Mouse (Mus musculus) limb, embryonic 10.5 days (tissue): ENCODE data around the gene Bcl7c. TPM values are rescaled to one million over a fixed set of nuclear protein-coding genes. Genes with fewer than 3 reads are reported as not detected.
"Not testable (repeated sequence)": the region's sequence is repeated elsewhere in the genome, so short reads cannot be mapped to it uniquely, and the experiment has no call there.

Source experiments
- DNase-seq: peaks from one replicate; pipeline ENCODE4 v3.0.0-alpha.2; 2017; ENCODE audit warnings: low spot score
- H3K27ac ChIP-seq: fragments of 300-500 bp; sonication (generic); 2 replicates; pipeline ENCODE4 v1.5.1; 2016; ENCODE audit warnings: mild to moderate bottlenecking
- H3K27me3 ChIP-seq: fragments of 300-500 bp; sonication (generic); 2 replicates; pipeline ENCODE4 v1.6.1; 2016; ENCODE audit warnings: low read depth, mild to moderate bottlenecking; ENCODE audit not compliant: poor library complexity, severe bottlenecking
- H3K36me3 ChIP-seq: fragments of 300-500 bp; sonication (generic); 2 replicates; pipeline ENCODE4 v1.6.1; 2016; ENCODE audit warnings: mild to moderate bottlenecking, moderate library complexity
- H3K4me1 ChIP-seq: fragments of 300-500 bp; sonication (generic); 2 replicates; pipeline ENCODE4 v1.6.1; 2016
- H3K4me3 ChIP-seq: fragments of 300-500 bp; sonication (generic); 2 replicates; pipeline ENCODE4 v1.5.1; 2016; ENCODE audit warnings: mild to moderate bottlenecking, moderate library complexity
- H3K9me3 ChIP-seq: fragments of 300-500 bp; sonication (generic); replicated peaks from 2 replicates; pipeline ENCODE4 v1.6.1; 2016; ENCODE audit warnings: mild to moderate bottlenecking
- WGBS: fragments of 180-500 bp; shearing (Covaris S2); methylation state at CpG from one replicate; pipeline ENCODE4 v1.1.7; 2016; 5-methylcytosine and 5-hydroxymethylcytosine counted together
- polyA plus RNA-seq: library from polyadenylated mRNA; unstranded; fragments of >200 nt; fragmentation: Nextera tagmentation; extraction: Ambion mirVana; gene quantifications from 2 replicates; pipeline ENCODE4 v1.2.1, GENCODE M21; 2016

Gene Bcl7c
- polyA plus RNA-seq, 1 experiment from 2014 or later: 77.9 TPM

- DNase-seq: no peak
- peak overlapping the region; percentile 82 for H3K4me3 ChIP-seq
- peaks cover 28% of the 10 kb centered on the region for H3K36me3 ChIP-seq
- 82% methylated on average over 5 of the region's 5 CpGs for WGBS
- H3K27ac ChIP-seq: peak overlapping the region; percentile 98
- no peaks in the 10 kb centered on the region for H3K9me3 ChIP-seq
- H3K4me1 ChIP-seq: peaks cover 64% of the 10 kb centered on the region
- H3K27me3 ChIP-seq: no peaks in the 10 kb centered on the region
Observed at GRCm38 (mm10) chr7:127709261-127709979, 687 bp upstream of the Bcl7c start.

- Histone ChIP-seq H3K27me3 (no peaks in the 10 kb centered on the region), H3K27ac (peak overlapping the region; percentile 98), H3K36me3 (peaks cover 43% of the 10 kb centered on the region), H3K4me1 (peaks cover 52% of the 10 kb centered on the region), H3K4me3 (peak overlapping the region; percentile 82), H3K9me3 (no peaks in the 10 kb centered on the region)
- 2% methylated on average over 5 of the region's 5 CpGs for WGBS
- DNase-seq: no peak
Observed at GRCm38 (mm10) chr7:127707957-127708206, 851 bp downstream of the Bcl7c start.

- Histone ChIP-seq H3K4me1 (peaks cover 46% of the 10 kb centered on the region), H3K36me3 (peaks cover 49% of the 10 kb centered on the region), H3K9me3 (no peaks in the 10 kb centered on the region), H3K27ac (peak overlapping the region; percentile 98), H3K4me3 (peak overlapping the region; percentile 82), H3K27me3 (no peaks in the 10 kb centered on the region)
- DNase-seq: peak; percentile 74
- WGBS: 18% methylated on average over 22 of the region's 22 CpGs
Observed at GRCm38 (mm10) chr7:127707045-127707956, 1.4 kb downstream of the Bcl7c start.

- Histone ChIP-seq H3K27me3 (no peaks in the 10 kb centered on the region), H3K4me1 (peaks cover 32% of the 10 kb centered on the region), H3K27ac (0 out of 2 replicates have a peak overlapping the region, but pooled peaks have one; percentile 6), H3K36me3 (peaks cover 64% of the 10 kb centered on the region), H3K4me3 (no peak overlapping the region), H3K9me3 (no peaks in the 10 kb centered on the region)
- DNase-seq: no peak
- WGBS: 81% methylated on average over 4 of the region's 4 CpGs
Observed at GRCm38 (mm10) chr7:127705706-127706105, 3.0 kb downstream of the Bcl7c start.

- DNase-seq: no peak
- Histone ChIP-seq H3K27me3 (no peaks in the 10 kb centered on the region), H3K36me3 (peaks cover 76% of the 10 kb centered on the region), H3K4me3 (no peak overlapping the region), H3K9me3 (no peaks in the 10 kb centered on the region), H3K27ac (no peak overlapping the region), H3K4me1 (peaks cover 32% of the 10 kb centered on the region)
- WGBS: 83% methylated on average over 6 of the region's 6 CpGs
Observed at GRCm38 (mm10) chr7:127704598-127704997, 4.1 kb downstream of the Bcl7c start.

- 94% methylated on average over 8 of the region's 8 CpGs for WGBS
- no peak for DNase-seq
- no peak overlapping the region for H3K27ac ChIP-seq
- H3K9me3 ChIP-seq: no peaks in the 10 kb centered on the region
- H3K4me3 ChIP-seq: no peak overlapping the region
- H3K27me3 ChIP-seq: no peaks in the 10 kb centered on the region
- peaks cover 26% of the 10 kb centered on the region for H3K4me1 ChIP-seq
- H3K36me3 ChIP-seq: peaks cover 83% of the 10 kb centered on the region
Observed at GRCm38 (mm10) chr7:127703561-127704178, 5.1 kb downstream of the Bcl7c start.

- no peak overlapping the region for H3K4me3 ChIP-seq
- peaks cover 4% of the 10 kb centered on the region for H3K4me1 ChIP-seq
- WGBS: 81% methylated on average over 3 of the region's 3 CpGs
- no peaks in the 10 kb centered on the region for H3K9me3 ChIP-seq
- no peak for DNase-seq
- H3K27ac ChIP-seq: no peak overlapping the region
- H3K36me3 ChIP-seq: peaks cover 77% of the 10 kb centered on the region
- no peaks in the 10 kb centered on the region for H3K27me3 ChIP-seq
Observed at GRCm38 (mm10) chr7:127700712-127701331, 7.9 kb downstream of the Bcl7c start.

- H3K27me3 ChIP-seq: no peaks in the 10 kb centered on the region
- H3K4me1 ChIP-seq: no peaks in the 10 kb centered on the region
- H3K9me3 ChIP-seq: no peaks in the 10 kb centered on the region
- H3K27ac ChIP-seq: no peak overlapping the region
- H3K4me3 ChIP-seq: no peak overlapping the region
- WGBS: 85% methylated on average over 6 of the region's 6 CpGs
- peaks cover 71% of the 10 kb centered on the region for H3K36me3 ChIP-seq
- no peak for DNase-seq
Observed at GRCm38 (mm10) chr7:127698986-127699385, 9.7 kb downstream of the Bcl7c start.

GRCm38 (mm10) chr7:127693730-127694129, 15.0 kb downstream of the Bcl7c start:
- H3K27ac ChIP-seq, DNase-seq, H3K4me1 ChIP-seq, H3K9me3 ChIP-seq, H3K4me3 ChIP-seq, H3K27me3 ChIP-seq: not testable (repeated sequence)
- WGBS: 93% methylated on average over 7 of the region's 7 CpGs
- H3K36me3 ChIP-seq: peaks cover 31% of the 10 kb centered on the region

- 95% methylated on average over 8 of the region's 8 CpGs for WGBS
- Histone ChIP-seq H3K4me3 (no peak overlapping the region), H3K36me3 (peaks cover 30% of the 10 kb centered on the region), H3K9me3 (no peaks in the 10 kb centered on the region), H3K27me3 (no peaks in the 10 kb centered on the region), H3K27ac (no peak overlapping the region), H3K4me1 (peaks cover 11% of the 10 kb centered on the region)
- DNase-seq: no peak
Observed at GRCm38 (mm10) chr7:127693290-127693689, 15.4 kb downstream of the Bcl7c start.

- Histone ChIP-seq H3K36me3 (peaks cover 24% of the 10 kb centered on the region), H3K27me3 (no peaks in the 10 kb centered on the region), H3K27ac (peak overlapping the region; percentile 81), H3K4me1 (peaks cover 21% of the 10 kb centered on the region), H3K4me3 (peak overlapping the region; percentile 40), H3K9me3 (no peaks in the 10 kb centered on the region)
- peak; percentile 69 for DNase-seq
- WGBS: 5% methylated on average over 15 of the region's 15 CpGs
Observed at GRCm38 (mm10) chr7:127691221-127691989, 17.3 kb downstream of the Bcl7c start.

- Histone ChIP-seq H3K27ac (no peak overlapping the region), H3K27me3 (no peaks in the 10 kb centered on the region), H3K4me1 (peaks cover 32% of the 10 kb centered on the region), H3K4me3 (no peak overlapping the region), H3K9me3 (no peaks in the 10 kb centered on the region), H3K36me3 (peaks cover 20% of the 10 kb centered on the region)
- 74% methylated on average over 9 of the region's 9 CpGs for WGBS
- DNase-seq: no peak
Observed at GRCm38 (mm10) chr7:127689626-127690280, 19.0 kb downstream of the Bcl7c start.
